Mouse (Mus musculus) neural tube, embryonic 15.5 days (tissue): ENCODE measurements around the gene Cdca8. TPM values are rescaled to one million over a fixed set of nuclear protein-coding genes. Genes with fewer than 3 reads are reported as not detected.

Experiments used
- ATAC-seq: fragments of 200-750 bp; cut with Nextera tagmentation; 2 replicates; pipeline ENCODE4 v1.8.0; 2017; ENCODE audit warnings: mild to moderate bottlenecking, moderate TSS enrichment, moderate library complexity; ENCODE audit not compliant: low FRiP score
- H3K27ac ChIP-seq: fragments of 300-500 bp; sonication (generic); replicated peaks from 2 replicates; pipeline ENCODE4 v1.5.1; 2015; ENCODE audit warnings: mild to moderate bottlenecking, inconsistent platforms
- H3K27me3 ChIP-seq: fragments of 300-500 bp; sonication (generic); replicated peaks from 2 replicates; pipeline ENCODE4 v1.6.1; 2015; ENCODE audit warnings: inconsistent platforms
- H3K36me3 ChIP-seq: fragments of 300-500 bp; sonication (generic); 2 replicates; pipeline ENCODE4 v1.6.1; 2015; ENCODE audit warnings: inconsistent platforms
- H3K4me1 ChIP-seq: fragments of 300-500 bp; sonication (generic); 2 replicates; pipeline ENCODE4 v1.6.1; 2015; ENCODE audit warnings: inconsistent platforms
- H3K4me2 ChIP-seq: fragments of 300-500 bp; sonication (generic); 2 replicates; pipeline ENCODE4 v1.6.1; 2015; ENCODE audit warnings: inconsistent platforms, mild to moderate bottlenecking, moderate library complexity
- H3K4me3 ChIP-seq: fragments of 300-500 bp; sonication (generic); replicated peaks from 2 replicates; pipeline ENCODE4 v1.5.1; 2015; ENCODE audit warnings: mild to moderate bottlenecking, inconsistent platforms
- H3K9ac ChIP-seq: fragments of 300-500 bp; sonication (generic); replicated peaks from 2 replicates; pipeline ENCODE4 v1.6.1; 2015; ENCODE audit warnings: mild to moderate bottlenecking, inconsistent platforms
- H3K9me3 ChIP-seq: fragments of 300-500 bp; sonication (generic); replicated peaks from 2 replicates; pipeline ENCODE4 v1.6.1; 2016; ENCODE audit warnings: inconsistent platforms
- WGBS: fragments of 180-500 bp; shearing (Covaris S2); methylation state at CpG from one replicate; pipeline ENCODE4 v1.1.7; 2015; ENCODE audit warnings: mixed read lengths; 5-methylcytosine and 5-hydroxymethylcytosine counted together
- polyA plus RNA-seq: library from polyadenylated mRNA; unstranded; fragments of >200 nt; fragmentation: Nextera tagmentation; extraction: Ambion mirVana; gene quantifications from 2 replicates; pipeline ENCODE4 v1.2.1, GENCODE M21; 2015

Cdca8 gene
- polyA plus RNA-seq, 1 experiment from 2014 or later = 22.1 TPM

DNA sequence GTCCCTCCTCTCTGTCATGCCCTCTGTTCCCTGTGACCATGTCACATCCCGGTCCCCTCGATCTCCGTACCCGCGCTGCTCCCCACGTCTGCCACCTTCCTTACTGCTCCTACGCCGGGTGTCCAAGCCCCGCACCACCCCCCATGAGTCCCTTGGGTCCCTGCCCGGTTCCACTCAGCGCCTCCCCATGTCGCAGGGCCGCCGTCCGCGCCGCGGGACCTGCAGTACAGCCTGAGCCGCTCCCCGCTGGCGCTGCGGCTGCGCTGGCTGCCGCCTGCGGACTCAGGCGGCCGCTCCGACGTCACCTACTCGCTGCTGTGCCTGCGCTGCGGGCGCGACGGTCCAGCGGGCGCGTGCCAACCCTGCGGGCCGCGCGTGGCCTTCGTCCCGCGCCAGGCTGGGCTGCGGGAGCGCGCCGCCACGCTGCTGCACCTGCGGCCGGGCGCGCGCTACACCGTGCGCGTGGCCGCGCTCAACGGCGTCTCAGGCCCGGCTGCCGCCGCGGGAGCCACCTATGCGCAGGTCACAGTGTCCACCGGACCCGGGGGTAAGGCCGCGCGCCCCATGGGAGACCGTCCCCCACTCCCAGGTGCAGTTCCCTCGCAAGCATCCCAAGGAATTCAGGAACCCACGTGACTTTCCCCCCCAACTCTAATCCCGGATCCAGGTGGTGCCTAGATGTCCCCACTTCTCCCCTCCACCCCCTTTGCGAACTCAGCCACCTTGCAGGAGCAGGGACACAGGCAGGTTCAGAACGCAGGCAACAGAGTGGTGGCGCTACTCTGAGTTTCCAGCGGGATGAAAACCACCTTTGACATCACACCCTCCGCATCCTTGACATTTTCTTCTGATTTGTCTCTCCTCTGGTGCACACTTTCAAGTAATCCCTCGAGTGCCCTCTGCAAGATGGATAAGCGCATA lies 44.3 kb downstream of the Cdca8 start:
- Histone ChIP-seq H3K27me3 (peaks cover 32% of the 10 kb centered on the region), H3K27ac (peak overlapping the region; percentile 58; the same call in 1 of the 2 replicates)

DNA sequence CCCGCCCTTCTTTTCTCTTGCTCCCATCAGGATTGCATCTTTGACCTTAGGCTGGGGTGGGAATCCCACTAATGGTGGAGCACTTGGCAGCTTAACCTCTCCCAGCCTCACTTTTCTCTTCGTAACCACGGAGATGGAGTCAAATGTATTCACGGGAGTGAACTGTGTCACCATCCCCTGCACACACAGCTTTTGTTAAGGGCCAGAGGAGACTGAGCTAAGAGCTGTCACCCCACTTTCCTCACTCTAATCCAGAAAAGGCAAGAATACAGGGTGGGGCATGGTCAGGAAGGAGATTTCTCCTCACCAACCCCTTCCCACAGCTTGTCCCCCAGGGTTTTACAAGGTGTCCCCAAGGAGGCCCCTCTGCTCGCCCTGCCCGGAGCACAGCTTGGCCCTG lies 45.3 kb downstream of the Cdca8 start:
- Histone ChIP-seq H3K4me2 (peak overlapping the region; percentile 81), H3K27me3 (peaks cover 32% of the 10 kb centered on the region), H3K36me3 (no peaks in the 10 kb centered on the region), H3K9me3 (no peaks in the 10 kb centered on the region), H3K9ac (peak overlapping the region; percentile 28; the same call in 1 of the 2 replicates), H3K27ac (no peak overlapping the region), H3K4me3 (peak overlapping the region; percentile 49), H3K4me1 (peaks cover 14% of the 10 kb centered on the region)
- 24% methylated on average over 6 of the region's 6 CpGs for WGBS
- peak; percentile 22; the same call in 1 of the 2 replicates for ATAC-seq

More for the DNA sequence above, 44.3 kb downstream of the Cdca8 start:
- peak; percentile 76 for ATAC-seq
- H3K4me3 ChIP-seq = peak overlapping the region; percentile 49
- H3K4me1 ChIP-seq = peaks cover 14% of the 10 kb centered on the region
- no peaks in the 10 kb centered on the region for H3K9me3 ChIP-seq
- no peaks in the 10 kb centered on the region for H3K36me3 ChIP-seq
- H3K9ac ChIP-seq = peak overlapping the region; percentile 51
- 1% methylated on average over 82 of the region's 83 CpGs for WGBS
- H3K4me2 ChIP-seq = peak overlapping the region; percentile 81

DNA sequence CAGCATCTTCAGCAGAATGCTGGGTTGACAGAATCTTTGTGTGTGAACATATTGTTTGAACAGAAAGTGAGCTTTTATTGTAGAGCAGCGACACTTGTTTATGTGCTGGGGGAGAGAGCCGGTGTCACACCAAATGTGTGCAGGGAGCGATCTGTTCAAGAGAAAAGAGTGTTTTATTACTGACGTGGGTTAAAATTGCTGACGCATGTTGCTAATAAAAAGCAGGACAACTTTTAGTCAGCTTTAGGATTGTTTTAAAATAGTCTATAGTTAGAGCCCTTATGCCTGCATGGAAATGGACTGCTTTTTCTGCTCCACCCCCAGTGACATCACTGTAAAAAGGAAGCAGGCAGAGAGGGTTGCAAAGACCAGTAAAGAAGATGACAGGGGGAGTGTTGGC lies 48.3 kb downstream of the Cdca8 start:
- H3K4me1 ChIP-seq = peaks cover 14% of the 10 kb centered on the region
- WGBS = 56% methylated on average over 5 of the region's 5 CpGs
- H3K4me2 ChIP-seq = no peak overlapping the region
- H3K4me3 ChIP-seq = no peak overlapping the region
- no peaks in the 10 kb centered on the region for H3K36me3 ChIP-seq
- no peak overlapping the region for H3K27ac ChIP-seq
- H3K9me3 ChIP-seq = no peaks in the 10 kb centered on the region
- no peak overlapping the region for H3K9ac ChIP-seq
- no peak for ATAC-seq
- peaks cover 22% of the 10 kb centered on the region for H3K27me3 ChIP-seq

DNA sequence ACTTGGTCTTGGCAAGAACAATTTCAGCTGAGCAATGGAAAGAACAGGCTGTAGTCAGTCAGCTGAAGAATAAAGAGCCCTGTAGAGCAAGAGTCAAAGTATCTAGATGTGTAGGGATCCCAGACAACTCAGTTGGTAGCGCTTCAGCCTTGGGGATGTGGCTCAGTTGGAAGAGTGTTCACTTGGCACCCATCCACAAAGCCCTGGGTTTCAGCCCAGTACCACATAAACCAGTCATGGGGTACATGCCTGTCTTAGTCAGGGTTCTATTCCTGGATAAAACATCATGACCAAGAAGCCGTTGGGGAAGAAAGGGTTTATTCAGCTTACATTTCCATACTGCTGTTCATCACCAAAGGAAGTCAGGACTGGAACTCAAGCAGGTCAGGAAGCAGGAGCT lies 49.2 kb downstream of the Cdca8 start:
- H3K4me3 ChIP-seq = no peak overlapping the region
- peaks cover 23% of the 10 kb centered on the region for H3K27me3 ChIP-seq
- no peaks in the 10 kb centered on the region for H3K9me3 ChIP-seq
- 73% methylated on average over 2 of the region's 2 CpGs for WGBS
- H3K36me3 ChIP-seq = no peaks in the 10 kb centered on the region
- no peak for ATAC-seq
- no peak overlapping the region for H3K27ac ChIP-seq
- H3K4me1 ChIP-seq = peaks cover 13% of the 10 kb centered on the region
- no peak overlapping the region for H3K4me2 ChIP-seq
- H3K9ac ChIP-seq = no peak overlapping the region

DNA sequence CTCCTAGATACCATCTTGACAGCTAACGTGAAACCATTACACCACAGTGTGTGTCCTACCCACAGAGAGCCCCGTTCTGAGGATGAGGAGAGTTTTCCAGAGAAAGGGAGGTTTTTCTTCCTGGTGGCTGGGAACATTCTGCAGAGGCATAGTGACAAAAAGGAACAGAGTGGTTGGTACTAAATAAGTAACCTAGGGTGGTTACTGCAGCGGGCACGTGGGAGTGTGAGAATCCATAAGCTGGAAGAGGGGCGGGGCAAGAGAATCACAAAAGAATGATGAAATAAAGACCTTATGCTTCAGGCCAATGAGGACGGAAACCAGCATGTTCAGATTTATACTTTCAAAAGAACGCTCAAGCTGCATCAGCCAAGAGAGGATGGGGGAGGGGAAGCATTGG lies 50.4 kb downstream of the Cdca8 start:
- H3K27ac ChIP-seq = no peak overlapping the region
- H3K27me3 ChIP-seq = peaks cover 26% of the 10 kb centered on the region
- H3K4me3 ChIP-seq = no peak overlapping the region
- 73% methylated on average over 7 of the region's 7 CpGs for WGBS
- no peaks in the 10 kb centered on the region for H3K9me3 ChIP-seq
- no peak overlapping the region for H3K4me2 ChIP-seq
- H3K4me1 ChIP-seq = peaks cover 2% of the 10 kb centered on the region; the same call in 1 of the 2 replicates
- no peaks in the 10 kb centered on the region for H3K36me3 ChIP-seq
- no peak for ATAC-seq
- no peak overlapping the region for H3K9ac ChIP-seq

DNA sequence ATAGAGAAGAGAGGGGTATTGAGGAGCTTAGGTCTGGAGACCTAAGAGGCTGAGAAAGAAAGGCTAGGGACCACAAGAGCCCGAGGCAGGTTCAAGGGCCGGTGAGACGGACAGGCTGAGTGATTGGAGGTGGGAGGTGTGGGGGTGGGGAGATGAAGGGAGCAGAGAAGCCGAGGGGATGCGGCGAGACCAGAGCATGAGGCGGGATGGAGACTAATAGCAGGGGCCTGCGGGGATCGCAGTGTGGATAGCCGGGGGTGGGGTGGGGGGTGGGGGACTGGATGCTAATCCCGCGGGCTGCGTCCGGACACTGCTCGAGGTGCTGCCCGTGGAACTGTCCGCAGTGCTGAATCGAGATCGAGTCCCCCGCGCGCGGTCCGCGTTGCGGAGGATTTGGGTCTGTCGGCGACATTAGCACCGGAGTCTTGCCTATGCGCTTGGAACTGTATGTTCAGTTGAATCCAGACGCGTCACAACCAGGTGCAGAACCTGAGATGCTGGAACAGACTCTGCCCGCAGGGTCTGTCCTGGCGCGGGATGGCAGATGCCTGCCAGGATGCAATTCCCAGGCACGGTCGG lies 56.9 kb downstream of the Cdca8 start:
- H3K9ac ChIP-seq = peak overlapping the region; percentile 45
- peak; percentile 28 for ATAC-seq
- H3K4me1 ChIP-seq = peaks cover 32% of the 10 kb centered on the region
- H3K27me3 ChIP-seq = peaks cover 39% of the 10 kb centered on the region
- H3K4me2 ChIP-seq = peak overlapping the region; percentile 72
- H3K27ac ChIP-seq = peak overlapping the region; percentile 79
- H3K4me3 ChIP-seq = peak overlapping the region; percentile 50
- H3K9me3 ChIP-seq = no peaks in the 10 kb centered on the region
- no peaks in the 10 kb centered on the region for H3K36me3 ChIP-seq
- under 1% methylated on average over 37 of the region's 37 CpGs for WGBS

DNA sequence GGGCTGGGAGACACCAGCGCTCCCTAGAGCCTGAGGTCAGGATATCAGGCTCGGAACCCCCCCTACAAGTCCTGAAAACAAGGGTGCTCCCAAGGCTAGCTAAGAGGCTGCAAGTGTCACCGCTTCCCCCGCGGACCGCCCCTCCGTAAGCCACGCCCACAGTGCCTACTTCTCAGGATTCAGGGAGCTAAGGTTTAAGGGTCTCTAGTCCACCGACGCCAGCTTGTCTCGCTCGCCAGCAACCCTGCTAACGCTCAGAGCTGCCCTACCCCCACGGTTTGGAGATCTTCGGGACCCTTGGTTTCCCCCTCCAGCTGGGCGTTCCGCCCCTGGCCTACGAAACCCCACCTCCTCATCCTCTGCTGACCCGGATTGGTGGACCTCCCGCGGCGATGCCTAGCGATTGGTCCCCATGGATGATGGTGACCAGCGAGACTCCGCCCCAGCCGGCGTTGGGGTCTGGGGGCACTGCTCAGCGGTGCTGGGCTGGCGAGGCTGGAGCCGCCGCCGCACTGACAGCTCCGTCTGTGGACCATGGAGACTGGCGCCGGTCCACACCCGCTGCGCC lies 57.7 kb downstream of the Cdca8 start:
- WGBS = under 1% methylated on average over 35 of the region's 37 CpGs

DNA sequence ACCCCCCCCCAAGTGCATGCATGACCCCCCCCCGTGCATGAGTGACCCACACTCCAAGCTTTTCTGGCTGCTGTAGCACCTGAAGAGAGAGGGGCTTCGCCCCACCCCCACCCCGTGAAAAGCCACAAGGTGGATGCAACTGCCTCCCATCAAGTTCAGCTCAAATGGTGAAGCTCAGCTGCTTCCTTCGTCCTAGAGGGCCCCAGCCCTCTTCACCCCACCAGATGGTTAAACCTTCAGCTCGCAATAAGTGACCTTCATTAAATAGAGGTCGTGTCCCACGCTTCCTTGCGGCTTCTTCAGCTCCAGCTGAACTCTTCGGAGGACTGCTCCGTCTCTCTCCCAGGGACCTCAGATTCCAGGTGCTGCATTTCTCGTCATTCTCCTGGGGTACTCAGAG lies 58.5 kb downstream of the Cdca8 start, which contains the start of gene Epha10:
Gene Epha10, plus strand, starts transcription at position 301 of the 400 bp plus-strand sequence.
- Histone ChIP-seq H3K27ac (peak within 1 kb of the TSS; percentile 79), H3K4me2 (peak within 1 kb of the TSS; percentile 72), H3K9ac (peak within 1 kb of the TSS; percentile 50), H3K36me3 (no peaks in the 10 kb centered on the region), H3K4me3 (peak within 1 kb of the TSS; percentile 50), H3K27me3 (peaks cover 37% of the 10 kb centered on the region), H3K4me1 (peaks cover 32% of the 10 kb centered on the region), H3K9me3 (no peaks in the 10 kb centered on the region)
- 4% methylated on average over 11 of the region's 11 CpGs for WGBS
- ATAC-seq = no peak

More for the DNA sequence above, 57.7 kb downstream of the Cdca8 start:
- Histone ChIP-seq H3K36me3 (no peaks in the 10 kb centered on the region), H3K9ac (peak overlapping the region; percentile 45), H3K4me2 (peak overlapping the region; percentile 72), H3K4me1 (peaks cover 32% of the 10 kb centered on the region), H3K27ac (peak overlapping the region; percentile 79), H3K9me3 (no peaks in the 10 kb centered on the region), H3K27me3 (peaks cover 39% of the 10 kb centered on the region), H3K4me3 (peak overlapping the region; percentile 50)
- peak; percentile 96 for ATAC-seq

DNA sequence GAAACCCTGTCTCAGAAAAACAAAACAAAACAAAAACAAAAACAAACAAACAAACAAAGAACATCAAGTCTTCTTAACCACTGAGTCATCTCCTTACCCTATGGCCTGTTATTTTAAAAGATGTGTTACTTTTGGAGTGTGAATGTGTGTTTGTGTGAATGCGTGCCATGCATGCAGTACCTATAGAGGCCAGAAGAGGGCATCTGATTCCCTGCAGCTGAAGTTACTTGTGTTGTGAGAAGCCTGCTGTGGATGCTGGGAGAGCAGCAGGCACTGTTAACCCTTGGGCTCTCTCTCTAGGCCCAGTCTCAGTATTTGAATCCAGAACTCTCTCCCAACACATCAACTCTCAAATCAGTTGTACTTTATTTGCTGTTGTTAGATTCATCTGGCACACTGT lies 66.4 kb downstream of the Cdca8 start:
- WGBS = 96% methylated on average over 1 of the region's 1 CpGs
- no peak for ATAC-seq

More for the DNA sequence above, 66.4 kb downstream of the Cdca8 start:
- H3K9ac ChIP-seq = no peak overlapping the region
- H3K27ac ChIP-seq = no peak overlapping the region
- no peaks in the 10 kb centered on the region for H3K36me3 ChIP-seq
- H3K9me3 ChIP-seq = no peaks in the 10 kb centered on the region
- H3K4me3 ChIP-seq = no peak overlapping the region
- H3K4me1 ChIP-seq = no peaks in the 10 kb centered on the region
- H3K4me2 ChIP-seq = no peak overlapping the region
- H3K27me3 ChIP-seq = no peaks in the 10 kb centered on the region
